Mouse (Mus musculus) liver, embryonic 14.5 days (tissue): ENCODE measurements at regions not wholly inside any gene's neighbourhood (a gene's known extent, or its start where the extent isn't known, plus 50 kb on each side); places are given as distances from the start of the nearest gene placed in this dataset.

Experiments
- ATAC-seq: fragments of 200-750 bp; cut with Nextera tagmentation; 2 replicates; pipeline ENCODE4 v1.8.0; 2017; ENCODE audit warnings: moderate number of reproducible peaks, mild to moderate bottlenecking, moderate library complexity; ENCODE audit not compliant: insufficient read depth
- DNase-seq, 3 experiments: peaks; one replicate each; pipeline ENCODE4 v3.0.0-alpha.2; 2012 to 2013; ENCODE audit warnings: low read depth in 3 of 3, low spot score in 3 of 3
- H3K27ac ChIP-seq: fragments of 300-500 bp; sonication (generic); 2 replicates; pipeline ENCODE4 v1.5.1; 2014; ENCODE audit warnings: moderate library complexity, mild to moderate bottlenecking, control low read depth, inconsistent platforms
- H3K27me3 ChIP-seq: fragments of 300-500 bp; sonication (generic); 2 replicates; pipeline ENCODE4 v1.6.1; 2014; ENCODE audit warnings: mild to moderate bottlenecking, low read length, moderate library complexity; ENCODE audit not compliant: control insufficient read depth, insufficient read depth
- H3K36me3 ChIP-seq: fragments of 300-500 bp; sonication (generic); replicated peaks from 2 replicates; pipeline ENCODE4 v1.6.1; 2014; ENCODE audit warnings: low read depth; ENCODE audit not compliant: control insufficient read depth, insufficient read depth
- H3K4me1 ChIP-seq, 2 experiments: fragments of 200-500 bp in 1 of 2; fragments of 300-500 bp in 1 of 2; sonication (generic) in 1 of 2; replicated peaks; 2 replicates each; pipeline ENCODE4 v1.6.1; 2012 to 2014; ENCODE audit warnings: antibody characterized with exemption in 1 of 2, inconsistent platforms in 1 of 2, low read length in 1 of 2; ENCODE audit not compliant: control insufficient read depth in 2 of 2, insufficient read depth in 2 of 2
- H3K4me2 ChIP-seq: fragments of 300-500 bp; sonication (generic); 2 replicates; pipeline ENCODE4 v1.6.1; 2014; ENCODE audit warnings: low read depth, mild to moderate bottlenecking, control low read depth, moderate library complexity
- H3K4me3 ChIP-seq, 2 experiments: fragments of 200-500 bp in 1 of 2; fragments of 300-500 bp in 1 of 2; sonication (generic) in 1 of 2; 2 replicates each; pipeline ENCODE4 v1.5.1; 2012 to 2014; ENCODE audit warnings: low read depth in 2 of 2, low read length in 2 of 2, mild to moderate bottlenecking in 2 of 2, control low read depth in 1 of 2, inconsistent platforms in 1 of 2, moderate library complexity in 1 of 2; ENCODE audit not compliant: insufficient read depth in 1 of 2
- H3K9ac ChIP-seq: fragments of 300-500 bp; sonication (generic); replicated peaks from 2 replicates; pipeline ENCODE4 v1.6.1; 2014; ENCODE audit warnings: mild to moderate bottlenecking, control low read depth, moderate library complexity
- H3K9me3 ChIP-seq: fragments of 300-500 bp; sonication (generic); 2 replicates; pipeline ENCODE4 v1.6.1; 2016; ENCODE audit warnings: low read length, mixed read lengths; ENCODE audit not compliant: control insufficient read depth
- CTCF ChIP-seq: IDR thresholded peaks from 2 replicates; pipeline ENCODE4 v1.5.1; 2016; ENCODE audit warnings: antibody characterized with exemption, low read depth, control low read depth
- EP300 ChIP-seq: IDR thresholded peaks from 2 replicates; pipeline ENCODE4 v1.6.1; 2016; ENCODE audit warnings: antibody characterized with exemption, low read depth
- WGBS: fragments of 180-500 bp; shearing (Covaris S2); extraction: QIAGEN DNeasy Blood & Tissue Kit; methylation state at CpG from one replicate; pipeline ENCODE4 v1.1.7; 2014; ENCODE audit not compliant: insufficient replicate concordance; 5-methylcytosine and 5-hydroxymethylcytosine counted together

DNA sequence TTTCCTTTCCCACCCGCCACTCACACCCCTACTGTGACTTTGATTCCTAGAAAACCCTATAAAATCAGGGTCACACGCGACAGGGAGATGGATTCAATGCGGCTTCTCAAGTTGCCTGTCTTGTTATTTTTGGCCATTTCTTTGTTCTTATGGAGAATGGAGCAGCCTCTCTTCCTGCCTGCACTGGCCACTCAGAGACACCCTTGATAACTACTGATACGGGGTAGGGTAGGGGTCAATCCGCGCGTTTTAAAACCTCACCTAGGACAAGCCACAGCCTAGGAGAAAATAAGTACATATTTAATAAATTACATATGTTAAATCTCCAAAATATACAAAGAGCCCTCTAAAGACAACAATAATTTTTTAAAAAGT lies 309.2 kb downstream of the Matn1 start:
- H3K27ac ChIP-seq: no peak overlapping the region
- no peak overlapping the region for H3K4me2 ChIP-seq
- no peak for ATAC-seq
- no peaks in the 10 kb centered on the region for H3K36me3 ChIP-seq
- no peaks in the 10 kb centered on the region for H3K9me3 ChIP-seq
- no peak for TF ChIP-seq EP300
- no peak for TF ChIP-seq CTCF
- H3K9ac ChIP-seq: no peak overlapping the region
- WGBS: 4% methylated on average over 8 of the region's 8 CpGs
- no peaks in the 10 kb centered on the region; the same call in 1 of the 2 replicates for H3K27me3 ChIP-seq
- no peak overlapping the region for H3K4me3 ChIP-seq
- no peaks in the 10 kb centered on the region for H3K4me1 ChIP-seq
- DNase-seq: no peak

DNA sequence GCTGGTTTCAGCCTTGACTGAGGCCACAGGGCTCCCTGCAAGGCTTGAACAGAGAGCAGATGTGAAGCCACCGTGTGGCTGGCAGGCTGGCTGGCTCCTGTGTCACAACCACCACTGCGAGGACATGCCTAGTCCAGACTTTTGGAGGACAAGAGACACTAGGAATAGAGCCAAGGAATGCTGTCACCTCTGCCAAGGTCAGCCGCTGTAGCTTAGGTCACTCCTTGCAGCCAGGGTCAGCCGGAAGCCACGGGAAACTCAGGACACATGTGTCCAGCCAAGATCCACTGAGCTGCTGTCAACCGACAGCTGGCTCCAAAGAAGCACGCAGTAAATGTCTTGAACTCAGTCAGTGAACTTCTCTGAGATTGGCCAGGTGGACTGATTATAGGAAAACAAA lies 310.1 kb downstream of the Matn1 start:
- no peaks in the 10 kb centered on the region; the same call in 1 of the 2 replicates for H3K27me3 ChIP-seq
- no peaks in the 10 kb centered on the region for H3K36me3 ChIP-seq
- no peaks in the 10 kb centered on the region for H3K4me1 ChIP-seq
- TF ChIP-seq EP300 (no peak), CTCF (no peak)
- H3K4me2 ChIP-seq: no peak overlapping the region
- no peaks in the 10 kb centered on the region for H3K9me3 ChIP-seq
- WGBS: 67% methylated on average over 7 of the region's 7 CpGs
- ATAC-seq: no peak
- H3K9ac ChIP-seq: no peak overlapping the region
- DNase-seq: no peak
- H3K4me3 ChIP-seq: no peak overlapping the region
- H3K27ac ChIP-seq: no peak overlapping the region

DNA sequence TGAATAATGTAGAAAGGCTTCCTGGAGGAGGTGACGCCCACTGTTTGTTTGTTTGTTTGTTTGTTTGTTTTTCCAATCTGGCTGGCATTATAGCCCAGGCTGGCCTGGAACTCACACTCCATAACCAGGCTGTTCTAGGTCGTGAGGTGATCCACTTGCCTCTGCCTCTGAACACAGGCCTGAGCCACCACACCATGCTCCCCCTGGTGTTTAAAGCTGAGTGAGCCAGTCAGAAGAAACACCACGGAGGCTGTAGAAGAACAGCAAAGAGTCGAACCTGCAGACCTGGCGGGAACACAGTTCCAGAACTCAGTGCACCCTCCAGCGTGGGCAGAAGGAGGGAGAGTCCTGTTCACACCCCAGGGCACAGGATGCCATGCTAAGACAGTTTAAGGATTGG lies 310.5 kb downstream of the Matn1 start:
- Histone ChIP-seq H3K4me3 (no peak overlapping the region), H3K9ac (no peak overlapping the region), H3K36me3 (no peaks in the 10 kb centered on the region), H3K4me2 (no peak overlapping the region), H3K27me3 (no peaks in the 10 kb centered on the region; the same call in 1 of the 2 replicates), H3K9me3 (no peaks in the 10 kb centered on the region), H3K4me1 (no peaks in the 10 kb centered on the region), H3K27ac (no peak overlapping the region)
- TF ChIP-seq CTCF (peak; percentile 38), EP300 (no peak)
- WGBS: 22% methylated on average over 6 of the region's 6 CpGs
- no peak for ATAC-seq
- no peak for DNase-seq

DNA sequence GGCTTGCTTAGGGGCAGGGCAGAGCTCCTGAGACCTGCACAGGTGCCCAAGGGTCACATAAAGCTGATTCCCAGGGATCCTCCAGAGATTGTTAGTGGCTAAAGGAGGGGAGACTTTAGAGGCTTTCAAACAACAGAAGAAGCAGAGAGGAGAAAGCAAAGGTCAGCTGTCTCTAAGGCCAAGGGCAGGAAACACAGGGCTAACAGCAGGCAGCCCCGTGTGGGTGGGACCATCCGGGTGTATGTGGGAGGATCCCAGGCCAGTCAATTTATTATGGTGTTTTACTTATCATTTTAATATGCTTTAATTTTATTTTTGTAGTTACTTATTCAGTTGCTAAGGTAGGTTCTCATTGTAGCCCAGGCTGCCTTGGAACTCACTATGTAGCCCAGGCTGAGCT lies 317.1 kb downstream of the Matn1 start:
- Histone ChIP-seq H3K9me3 (no peaks in the 10 kb centered on the region), H3K27me3 (no peaks in the 10 kb centered on the region), H3K4me2 (no peak overlapping the region), H3K27ac (no peak overlapping the region), H3K36me3 (no peaks in the 10 kb centered on the region), H3K4me1 (no peaks in the 10 kb centered on the region), H3K9ac (no peak overlapping the region), H3K4me3 (no peak overlapping the region)
- WGBS: 29% methylated on average over 2 of the region's 2 CpGs
- ATAC-seq: no peak
- no peak for DNase-seq
- TF ChIP-seq EP300 (no peak), CTCF (no peak)

DNA sequence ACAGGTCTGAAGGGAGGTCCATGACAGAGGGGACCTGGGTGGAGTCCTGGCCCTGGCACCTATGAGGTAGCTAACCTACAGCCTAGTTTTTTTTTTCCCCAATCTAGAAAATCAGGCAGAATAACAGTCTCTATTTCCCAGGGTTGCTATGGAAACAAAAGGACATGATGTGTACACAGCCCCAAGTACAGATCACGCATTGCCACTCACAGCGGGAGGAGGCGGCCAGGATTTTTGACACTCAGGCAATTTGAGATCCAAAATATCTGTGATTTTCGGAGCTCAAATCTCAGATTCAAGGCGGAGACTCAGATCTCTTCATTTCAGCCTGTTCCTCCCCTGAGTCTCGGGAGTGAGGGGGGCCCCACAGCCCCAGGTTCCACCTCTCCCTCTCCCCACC lies 318.7 kb downstream of the Matn1 start:
- Histone ChIP-seq H3K4me1 (no peaks in the 10 kb centered on the region), H3K9me3 (no peaks in the 10 kb centered on the region), H3K4me3 (no peak overlapping the region), H3K4me2 (no peak overlapping the region), H3K36me3 (no peaks in the 10 kb centered on the region), H3K27me3 (no peaks in the 10 kb centered on the region), H3K9ac (no peak overlapping the region), H3K27ac (no peak overlapping the region)
- ATAC-seq (no peak), DNase-seq (no peak)
- no peak for TF ChIP-seq CTCF
- no peak for TF ChIP-seq EP300
- 55% methylated on average over 6 of the region's 6 CpGs for WGBS
